Mouse (Mus musculus) forebrain, embryonic 14.5 days (tissue): ENCODE measurements around the gene Tsen34. TPM values are rescaled to one million over a fixed set of nuclear protein-coding genes. Genes with fewer than 3 reads are reported as not detected.
A peak's percentile ranks its signal among the peaks of the same experiment; 100 is the strongest.
"Not testable (repeated sequence)": the region's sequence is repeated elsewhere in the genome, so short reads cannot be mapped to it uniquely, and the experiment has no call there.

Experiments
- ATAC-seq: fragments of 200-750 bp; cut with Nextera tagmentation; 2 replicates; pipeline ENCODE4 v1.8.0; 2017; ENCODE audit warnings: mild to moderate bottlenecking, moderate library complexity
- DNase-seq: peaks from one replicate; pipeline ENCODE4 v3.0.0-alpha.2; 2015; ENCODE audit warnings: low spot score
- H3K27ac ChIP-seq: fragments of 300-500 bp; sonication (generic); 2 replicates; pipeline ENCODE4 v1.5.1; 2014; ENCODE audit warnings: low read depth, mild to moderate bottlenecking, control low read depth, low read length, moderate library complexity
- H3K27me3 ChIP-seq: fragments of 300-500 bp; sonication (generic); replicated peaks from 2 replicates; pipeline ENCODE4 v1.6.1; 2014; ENCODE audit warnings: low read length, control low read depth, mixed read lengths; ENCODE audit not compliant: control insufficient read depth, insufficient read depth
- H3K36me3 ChIP-seq: fragments of 300-500 bp; sonication (generic); 2 replicates; pipeline ENCODE4 v1.6.1; 2014; ENCODE audit warnings: low read length, control low read depth; ENCODE audit not compliant: control insufficient read depth, insufficient read depth
- H3K4me1 ChIP-seq: fragments of 300-500 bp; sonication (generic); 2 replicates; pipeline ENCODE4 v1.6.1; 2014; ENCODE audit warnings: antibody characterized with exemption, low read length, control low read depth; ENCODE audit not compliant: control insufficient read depth, insufficient read depth
- H3K4me2 ChIP-seq: fragments of 300-500 bp; sonication (generic); 2 replicates; pipeline ENCODE4 v1.6.1; 2014; ENCODE audit warnings: mild to moderate bottlenecking, control low read depth, low read length
- H3K4me3 ChIP-seq: fragments of 300-500 bp; sonication (generic); 2 replicates; pipeline ENCODE4 v1.5.1; 2014; ENCODE audit warnings: low read depth, low read length, control low read depth
- H3K9ac ChIP-seq: fragments of 300-500 bp; sonication (generic); 2 replicates; pipeline ENCODE4 v1.6.1; 2014; ENCODE audit warnings: mild to moderate bottlenecking, low read length, control low read depth, moderate library complexity
- H3K9me3 ChIP-seq: fragments of 300-500 bp; sonication (generic); replicated peaks from 2 replicates; pipeline ENCODE4 v1.6.1; 2016; ENCODE audit warnings: low read length, control low read depth, mixed read lengths; ENCODE audit not compliant: control insufficient read depth
- WGBS: fragments of 180-500 bp; shearing (Covaris S2); extraction: QIAGEN DNeasy Blood & Tissue Kit; methylation state at CpG from one replicate; pipeline ENCODE4 v1.1.7; 2014; 5-methylcytosine and 5-hydroxymethylcytosine counted together
- polyA plus RNA-seq: library from polyadenylated mRNA; unstranded; fragments of >200 nt; fragmentation: Nextera tagmentation; extraction: Ambion mirVana; gene quantifications from 2 replicates; pipeline ENCODE4 v1.2.1, GENCODE M21; 2014

Gene Tsen34
- polyA plus RNA-seq, 1 experiment from 2014 or later, result 233 TPM

DNA sequence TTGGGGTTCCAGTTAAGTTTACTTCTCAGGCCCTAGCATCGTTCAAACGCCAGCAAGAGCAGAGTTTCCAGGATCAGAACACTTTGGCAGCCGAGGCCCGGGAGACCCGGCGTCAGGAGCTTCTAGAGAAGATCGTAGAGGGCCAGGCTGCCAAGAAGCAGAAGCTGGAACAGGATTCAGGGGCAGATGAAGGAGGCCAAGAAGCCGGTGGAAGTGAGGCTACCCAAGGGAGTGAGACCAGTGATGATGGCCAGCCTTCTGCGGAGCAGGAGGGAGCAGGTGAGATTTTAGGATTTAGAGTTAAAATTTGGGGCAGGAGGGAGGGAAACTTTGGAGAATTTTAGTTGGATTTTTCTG is 2.3 kb downstream of the Tsen34 start:
- WGBS, result 4% methylated on average over 9 of the region's 9 CpGs
- peak overlapping the region; percentile 70 for H3K4me2 ChIP-seq
- not testable (repeated sequence) for ATAC-seq

DNA sequence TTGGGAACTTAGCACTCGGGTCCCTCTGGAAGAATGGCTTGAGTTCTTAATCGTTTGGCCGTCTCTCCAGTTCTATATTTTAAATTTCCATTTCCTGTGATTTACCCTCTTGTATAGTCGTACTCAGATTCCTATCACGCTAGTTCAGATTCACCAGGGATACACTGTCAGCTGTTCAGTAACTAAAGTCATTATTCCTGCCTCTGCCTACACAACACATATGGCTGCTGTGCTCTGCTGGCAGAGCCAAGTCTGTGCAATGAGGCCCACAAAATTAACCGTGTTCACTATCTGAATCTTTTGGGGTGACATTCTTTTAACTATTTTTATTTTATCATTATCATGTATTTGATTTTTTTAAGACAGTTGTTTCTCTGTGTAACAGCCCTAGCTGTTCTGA is 5.8 kb downstream of the Tsen34 start:
- H3K27ac ChIP-seq, result no peak overlapping the region
- H3K36me3 ChIP-seq, result peaks cover 52% of the 10 kb centered on the region
- no peak overlapping the region for H3K9ac ChIP-seq
- no peaks in the 10 kb centered on the region for H3K9me3 ChIP-seq
- WGBS, result 96% methylated on average over 6 of the region's 6 CpGs
- no peaks in the 10 kb centered on the region for H3K27me3 ChIP-seq
- DNase-seq (no peak), ATAC-seq (no peak)
- no peak overlapping the region for H3K4me2 ChIP-seq
- H3K4me3 ChIP-seq, result no peak overlapping the region
- H3K4me1 ChIP-seq, result peaks cover 9% of the 10 kb centered on the region

More for the DNA sequence above, 2.3 kb downstream of the Tsen34 start:
- H3K27ac ChIP-seq, DNase-seq, H3K27me3 ChIP-seq, H3K9me3 ChIP-seq: not testable (repeated sequence)
- Histone ChIP-seq H3K4me1 (peaks cover 15% of the 10 kb centered on the region), H3K4me3 (peak overlapping the region; percentile 69), H3K36me3 (peaks cover 40% of the 10 kb centered on the region), H3K9ac (peak overlapping the region; percentile 91)

GRCm38 (mm10) chr7:3703148-3703878 is 10.7 kb downstream of the Tsen34 start:
- H3K4me1 ChIP-seq, result peaks cover 11% of the 10 kb centered on the region
- H3K36me3 ChIP-seq, result peaks cover 53% of the 10 kb centered on the region

DNA sequence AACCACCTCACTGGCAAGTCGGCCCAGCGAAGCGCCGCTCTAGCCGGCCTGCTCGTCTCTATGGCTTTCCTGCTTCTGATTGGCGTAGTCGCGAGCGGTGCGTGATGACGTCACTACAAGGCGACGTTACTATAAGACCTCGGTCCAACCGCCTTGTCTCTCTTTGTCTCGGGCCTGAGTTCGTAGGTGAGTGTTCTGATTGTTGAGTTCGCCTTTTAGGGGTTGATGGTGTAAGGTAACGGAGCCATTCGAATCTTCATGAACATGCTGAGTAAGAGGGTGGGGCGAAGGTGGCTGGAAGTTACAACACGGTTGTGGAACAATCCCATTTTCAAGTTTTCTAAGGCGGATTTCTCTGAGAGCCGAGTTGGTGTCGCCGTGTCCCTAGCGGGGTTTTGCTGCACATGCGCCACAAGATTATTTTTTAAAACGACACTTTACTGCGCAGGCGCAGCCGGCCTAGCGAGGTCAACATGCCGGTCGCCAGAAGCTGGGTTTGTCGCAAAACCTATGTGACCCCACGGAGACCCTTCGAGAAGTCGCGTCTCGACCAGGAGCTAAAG is 11.3 kb downstream of the Tsen34 start, which contains the start of gene Rps9:
Rps9 (plus strand) TSS at position 115 of the 563 bp plus-strand sequence.
- H3K4me2 ChIP-seq, result peak within 1 kb of the TSS; percentile 97
- H3K9ac ChIP-seq, result peak within 1 kb of the TSS; percentile 89
- H3K4me3 ChIP-seq, result peak within 1 kb of the TSS; percentile 87
- peak within 1 kb of the TSS; percentile 94 for H3K27ac ChIP-seq
- peaks cover 11% of the 10 kb centered on the region for H3K4me1 ChIP-seq
- peaks cover 51% of the 10 kb centered on the region for H3K36me3 ChIP-seq
- ATAC-seq, result peak; percentile 96
- peak; percentile 99 for DNase-seq
- no peaks in the 10 kb centered on the region for H3K9me3 ChIP-seq
- H3K27me3 ChIP-seq, result no peaks in the 10 kb centered on the region
- 1% methylated on average over 42 of the region's 42 CpGs for WGBS

More at GRCm38 (mm10) chr7:3703148-3703878, 10.7 kb downstream of the Tsen34 start:
- 19% methylated on average over 6 of the region's 6 CpGs for WGBS
- Histone ChIP-seq H3K4me3 (peak overlapping the region; percentile 87), H3K9ac (peak overlapping the region; percentile 89), H3K4me2 (peak overlapping the region; percentile 60), H3K27ac (peak overlapping the region; percentile 67), H3K9me3 (no peaks in the 10 kb centered on the region), H3K27me3 (no peaks in the 10 kb centered on the region)
- ATAC-seq, result peak; percentile 38
- DNase-seq, result no peak

- H3K36me3 ChIP-seq, result peaks cover 49% of the 10 kb centered on the region
- H3K9me3 ChIP-seq, result no peaks in the 10 kb centered on the region
- peak overlapping the region; percentile 89 for H3K9ac ChIP-seq
- H3K4me1 ChIP-seq, result peaks cover 11% of the 10 kb centered on the region
- 0% methylated on average over 20 of the region's 20 CpGs for WGBS
- ATAC-seq (peak; percentile 48), DNase-seq (no peak)
- peak overlapping the region; percentile 94 for H3K27ac ChIP-seq
- H3K4me2 ChIP-seq, result peak overlapping the region; percentile 97
- peak overlapping the region; percentile 87 for H3K4me3 ChIP-seq
- no peaks in the 10 kb centered on the region for H3K27me3 ChIP-seq
These were observed 11.8 kb downstream of the Tsen34 start for GRCm38 (mm10) chr7:3704475-3704874.

DNA sequence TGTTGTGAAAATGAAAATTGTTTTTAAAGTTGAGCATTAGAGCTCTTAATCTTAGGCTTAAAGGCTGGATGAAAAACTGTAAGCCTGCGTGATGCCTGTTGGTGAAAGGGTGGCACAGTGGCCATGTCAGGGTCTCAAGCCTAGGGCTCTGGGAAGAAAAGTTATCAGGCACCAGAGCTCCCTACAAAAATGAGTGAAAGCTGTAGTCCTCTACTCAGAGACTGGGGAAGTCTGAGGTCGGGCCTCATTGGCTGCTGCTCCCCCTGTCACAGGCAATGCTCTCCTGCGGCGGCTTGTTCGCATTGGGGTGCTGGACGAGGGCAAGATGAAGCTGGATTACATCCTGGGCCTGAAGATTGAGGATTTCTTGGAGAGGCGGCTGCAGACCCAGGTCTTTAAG is 12.8 kb downstream of the Tsen34 start:
- 3% methylated on average over 6 of the region's 7 CpGs for WGBS
- H3K4me1 ChIP-seq, result peaks cover 11% of the 10 kb centered on the region
- H3K9me3 ChIP-seq, H3K27me3 ChIP-seq, DNase-seq, ATAC-seq, H3K27ac ChIP-seq: not testable (repeated sequence)
- peak overlapping the region; percentile 87 for H3K4me3 ChIP-seq
- H3K36me3 ChIP-seq, result peaks cover 42% of the 10 kb centered on the region
- H3K4me2 ChIP-seq, result peak overlapping the region; percentile 97
- H3K9ac ChIP-seq, result peak overlapping the region; percentile 89

- Histone ChIP-seq H3K36me3 (peaks cover 39% of the 10 kb centered on the region), H3K9me3 (no peaks in the 10 kb centered on the region), H3K27ac (no peak overlapping the region), H3K4me3 (peak overlapping the region; percentile 87), H3K27me3 (no peaks in the 10 kb centered on the region), H3K4me2 (peak overlapping the region; percentile 97), H3K9ac (peak overlapping the region; percentile 89), H3K4me1 (peaks cover 11% of the 10 kb centered on the region)
- WGBS, result 32% methylated on average over 6 of the region's 6 CpGs
- no peak for DNase-seq
- no peak for ATAC-seq
These were observed 13.2 kb downstream of the Tsen34 start for GRCm38 (mm10) chr7:3705911-3706310.

GRCm38 (mm10) chr7:3706343-3706934 is 13.8 kb downstream of the Tsen34 start:
- 36% methylated on average over 11 of the region's 11 CpGs for WGBS
- H3K4me1 ChIP-seq, result peaks cover 11% of the 10 kb centered on the region
- DNase-seq (no peak), ATAC-seq (no peak)
- peaks cover 34% of the 10 kb centered on the region for H3K36me3 ChIP-seq
- H3K27me3 ChIP-seq, result no peaks in the 10 kb centered on the region
- H3K4me2 ChIP-seq, result peak overlapping the region; percentile 97
- H3K9ac ChIP-seq, result peak overlapping the region; percentile 89
- H3K4me3 ChIP-seq, result peak overlapping the region; percentile 87
- H3K27ac ChIP-seq, result no peak overlapping the region
- no peaks in the 10 kb centered on the region for H3K9me3 ChIP-seq
